Mouse (Mus musculus) thymus, postnatal 10 days (tissue): ENCODE measurements at regions not wholly inside any gene's neighbourhood (a gene's known extent, or its start where the extent isn't known, plus 50 kb on each side); places are given as distances from the start of the nearest gene placed in this dataset.

Experiments
- DNase-seq, 2 experiments: peaks; one replicate each; pipeline ENCODE4 v3.0.0; 2021; ENCODE audit warnings: low spot score in 2 of 2

- DNase-seq, result no peak
Observed at GRCm38 (mm10) chr6:103405961-103406360, 104.4 kb upstream of the Chl1 start.

DNA sequence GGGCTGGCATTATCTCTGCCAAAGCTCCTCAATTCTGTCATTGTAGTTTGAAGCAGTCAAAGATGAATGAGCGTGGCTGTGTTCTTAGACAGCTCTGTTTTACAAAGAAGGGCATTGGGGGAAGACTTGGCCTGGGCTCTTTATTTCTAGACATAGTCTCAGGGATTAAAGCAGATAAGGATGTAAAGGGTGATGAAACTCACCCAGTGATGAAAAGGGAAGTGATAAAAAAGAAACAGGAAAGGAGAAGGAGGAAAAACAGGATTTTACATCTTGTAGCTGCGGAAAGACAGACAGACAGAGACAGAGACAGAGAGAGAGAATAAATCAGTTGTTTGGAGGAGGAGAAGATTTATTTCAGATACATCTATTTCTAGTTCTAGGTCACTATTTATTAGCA is 95.5 kb upstream of the Chl1 start:
- no peak for DNase-seq

GRCm38 (mm10) chr6:103421013-103421933 is 89.1 kb upstream of the Chl1 start:
- no peak for DNase-seq

DNA sequence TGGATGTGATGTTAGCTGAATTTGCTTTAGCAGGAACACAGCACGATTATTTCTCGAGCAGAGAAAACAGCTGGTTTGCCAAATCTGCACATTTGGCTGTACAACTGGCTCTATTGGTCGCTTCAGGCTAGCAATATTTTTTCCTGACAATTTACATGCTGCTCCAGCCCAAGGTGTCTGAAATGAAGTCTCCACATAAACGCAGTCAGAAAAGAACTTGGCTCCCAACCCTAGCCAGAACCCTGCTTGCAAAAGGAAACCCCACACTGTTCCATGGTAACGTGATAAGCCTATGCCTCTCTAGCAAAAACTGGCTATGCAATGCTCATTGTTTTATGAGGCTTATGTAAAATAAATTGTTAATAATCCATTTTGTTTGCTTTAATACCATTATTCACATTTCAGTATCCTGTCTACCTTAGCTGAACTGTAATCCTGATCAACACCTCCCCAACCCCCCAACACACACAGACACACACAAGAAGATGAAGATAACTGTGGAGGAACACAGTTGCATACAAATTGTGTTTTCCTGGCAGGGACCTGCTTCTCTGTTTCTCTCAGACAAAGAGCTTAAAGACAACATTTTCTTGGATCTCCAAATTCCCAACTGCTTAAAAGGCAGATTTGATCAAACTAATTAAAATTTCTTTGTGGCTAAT is 79.3 kb upstream of the Chl1 start:
- DNase-seq, result no peak

- DNase-seq, result no peak
Observed at GRCm38 (mm10) chr6:103431595-103431957, 78.8 kb upstream of the Chl1 start.
